Mouse (Mus musculus) midbrain, embryonic 13.5 days (tissue): ENCODE measurements at regions not wholly inside any gene's neighbourhood (a gene's known extent, or its start where the extent isn't known, plus 50 kb on each side); places are given as distances from the start of the nearest gene placed in this dataset.

Experiments used
- ATAC-seq: fragments of 200-750 bp; cut with Nextera tagmentation; 2 replicates; pipeline ENCODE4 v1.8.0; 2017; ENCODE audit warnings: mild to moderate bottlenecking, moderate TSS enrichment, moderate library complexity
- H3K27ac ChIP-seq: fragments of 300-500 bp; sonication (generic); 2 replicates; pipeline ENCODE4 v1.5.1; 2015; ENCODE audit warnings: inconsistent platforms, mild to moderate bottlenecking, moderate library complexity
- H3K27me3 ChIP-seq: fragments of 300-500 bp; sonication (generic); 2 replicates; pipeline ENCODE4 v1.6.1; 2015; ENCODE audit warnings: mild to moderate bottlenecking, inconsistent platforms
- H3K36me3 ChIP-seq: fragments of 300-500 bp; sonication (generic); 2 replicates; pipeline ENCODE4 v1.6.1; 2015; ENCODE audit warnings: mild to moderate bottlenecking, inconsistent platforms
- H3K4me1 ChIP-seq: fragments of 300-500 bp; sonication (generic); replicated peaks from 2 replicates; pipeline ENCODE4 v1.6.1; 2015; ENCODE audit warnings: inconsistent platforms
- H3K4me2 ChIP-seq: fragments of 300-500 bp; sonication (generic); replicated peaks from 2 replicates; pipeline ENCODE4 v1.6.1; 2015; ENCODE audit warnings: moderate library complexity, mild to moderate bottlenecking, inconsistent platforms
- H3K4me3 ChIP-seq: fragments of 300-500 bp; sonication (generic); replicated peaks from 2 replicates; pipeline ENCODE4 v1.5.1; 2015; ENCODE audit warnings: mild to moderate bottlenecking, inconsistent platforms
- H3K9ac ChIP-seq: fragments of 300-500 bp; sonication (generic); replicated peaks from 2 replicates; pipeline ENCODE4 v1.6.1; 2015; ENCODE audit warnings: mild to moderate bottlenecking, inconsistent platforms
- H3K9me3 ChIP-seq: fragments of 300-500 bp; sonication (generic); 2 replicates; pipeline ENCODE4 v1.6.1; 2016; ENCODE audit warnings: mild to moderate bottlenecking, inconsistent platforms
- WGBS: fragments of 180-500 bp; shearing (Covaris S2); methylation state at CpG from one replicate; pipeline ENCODE4 v1.1.7; 2015; 5-methylcytosine and 5-hydroxymethylcytosine counted together

DNA sequence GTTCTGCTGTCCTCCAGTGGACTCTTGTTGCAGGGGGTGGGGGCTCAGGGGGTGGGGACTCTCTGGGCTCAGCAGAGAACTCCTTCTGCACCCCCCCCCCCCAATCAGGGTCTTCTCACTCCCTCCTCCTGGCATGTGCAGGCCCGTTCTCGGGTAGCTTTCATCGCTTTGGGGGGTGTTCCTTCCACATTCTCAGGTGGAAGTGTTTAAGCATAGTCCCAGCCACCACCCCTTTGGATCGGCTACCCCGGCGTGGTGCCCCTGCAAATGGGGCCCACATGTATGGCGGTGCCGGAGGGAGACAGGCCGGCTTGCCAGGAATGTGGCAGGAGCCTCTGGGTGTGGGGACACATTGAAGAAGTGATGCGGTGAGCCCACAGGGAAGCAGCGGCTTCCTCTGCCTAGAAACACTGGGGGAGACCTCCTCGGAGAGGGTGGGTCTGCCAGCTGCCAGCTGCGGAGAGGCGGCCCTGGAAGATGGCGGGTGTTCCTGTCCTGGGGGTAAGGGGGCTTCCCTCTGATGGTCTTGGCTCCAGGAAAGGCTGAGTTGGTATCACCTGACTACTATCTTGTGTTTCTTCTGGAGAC is 92.7 kb downstream of the Asb1 start:
- no peaks in the 10 kb centered on the region for H3K4me1 ChIP-seq
- no peaks in the 10 kb centered on the region for H3K27me3 ChIP-seq
- no peak overlapping the region for H3K9ac ChIP-seq
- ATAC-seq, result no peak
- no peaks in the 10 kb centered on the region for H3K36me3 ChIP-seq
- H3K4me3 ChIP-seq, result no peak overlapping the region
- no peak overlapping the region for H3K4me2 ChIP-seq
- no peak overlapping the region for H3K27ac ChIP-seq
- no peaks in the 10 kb centered on the region for H3K9me3 ChIP-seq
- 93% methylated on average over 15 of the region's 15 CpGs for WGBS

GRCm38 (mm10) chr1:91636571-91636970 is 96.2 kb downstream of the Asb1 start:
- Histone ChIP-seq H3K9me3 (no peaks in the 10 kb centered on the region), H3K4me1 (no peaks in the 10 kb centered on the region), H3K4me3 (no peak overlapping the region), H3K36me3 (no peaks in the 10 kb centered on the region), H3K9ac (no peak overlapping the region), H3K27ac (no peak overlapping the region), H3K27me3 (no peaks in the 10 kb centered on the region), H3K4me2 (no peak overlapping the region)
- WGBS, result 89% methylated on average over 2 of the region's 2 CpGs
- no peak for ATAC-seq

GRCm38 (mm10) chr1:91640551-91640950 is 100.2 kb downstream of the Asb1 start:
- Histone ChIP-seq H3K9me3 (no peaks in the 10 kb centered on the region), H3K36me3 (no peaks in the 10 kb centered on the region), H3K27me3 (no peaks in the 10 kb centered on the region), H3K4me1 (no peaks in the 10 kb centered on the region), H3K9ac (no peak overlapping the region), H3K4me2 (no peak overlapping the region), H3K4me3 (no peak overlapping the region), H3K27ac (no peak overlapping the region)
- 73% methylated on average over 5 of the region's 5 CpGs for WGBS
- no peak for ATAC-seq

- Histone ChIP-seq H3K27me3 (no peaks in the 10 kb centered on the region), H3K9me3 (no peaks in the 10 kb centered on the region), H3K27ac (no peak overlapping the region; the same call in 1 of the 2 replicates), H3K4me2 (no peak overlapping the region), H3K4me3 (no peak overlapping the region), H3K36me3 (no peaks in the 10 kb centered on the region), H3K9ac (no peak overlapping the region), H3K4me1 (no peaks in the 10 kb centered on the region)
- 74% methylated on average over 12 of the region's 15 CpGs for WGBS
- ATAC-seq, result no peak
Observed at GRCm38 (mm10) chr1:91658991-91659441, 118.7 kb downstream of the Asb1 start.

DNA sequence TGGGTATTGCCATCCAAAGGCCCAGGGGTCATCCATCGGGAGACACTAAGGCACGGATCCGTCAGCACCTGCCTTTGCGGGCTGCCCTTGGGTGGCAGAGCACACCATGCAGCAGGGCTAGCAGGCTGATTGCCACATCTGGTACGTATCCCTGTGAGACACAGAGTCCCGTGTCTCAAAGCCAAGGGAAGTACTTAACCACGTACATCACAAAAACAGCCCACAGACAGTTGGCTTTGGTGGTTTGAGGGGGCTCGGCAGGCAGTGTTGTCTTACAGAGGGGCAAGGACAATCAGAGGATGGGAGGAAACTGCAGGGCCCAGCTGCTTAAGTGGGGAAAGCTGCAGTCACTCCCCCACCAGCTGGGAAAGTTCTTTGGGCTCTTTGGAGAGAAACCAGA is 119.1 kb downstream of the Asb1 start:
- no peaks in the 10 kb centered on the region for H3K4me1 ChIP-seq
- H3K27me3 ChIP-seq, result no peaks in the 10 kb centered on the region
- H3K9ac ChIP-seq, result no peak overlapping the region
- H3K9me3 ChIP-seq, result no peaks in the 10 kb centered on the region
- ATAC-seq, result no peak
- H3K4me3 ChIP-seq, result no peak overlapping the region
- H3K27ac ChIP-seq, result no peak overlapping the region
- WGBS, result 84% methylated on average over 8 of the region's 8 CpGs
- no peak overlapping the region for H3K4me2 ChIP-seq
- no peaks in the 10 kb centered on the region for H3K36me3 ChIP-seq

GRCm38 (mm10) chr1:91663289-91663688 is 122.9 kb downstream of the Asb1 start:
- Histone ChIP-seq H3K4me3 (no peak overlapping the region), H3K4me2 (no peak overlapping the region), H3K27ac (no peak overlapping the region), H3K4me1 (no peaks in the 10 kb centered on the region), H3K9me3 (no peaks in the 10 kb centered on the region; the same call in 1 of the 2 replicates), H3K36me3 (no peaks in the 10 kb centered on the region), H3K27me3 (no peaks in the 10 kb centered on the region), H3K9ac (no peak overlapping the region)
- WGBS, result 95% methylated on average over 2 of the region's 2 CpGs
- no peak for ATAC-seq

GRCm38 (mm10) chr1:91664622-91665021 is 124.3 kb downstream of the Asb1 start:
- ATAC-seq, result no peak
- H3K27me3 ChIP-seq, result no peaks in the 10 kb centered on the region
- no peak overlapping the region for H3K4me3 ChIP-seq
- no peak overlapping the region for H3K27ac ChIP-seq
- H3K4me1 ChIP-seq, result no peaks in the 10 kb centered on the region
- H3K4me2 ChIP-seq, result no peak overlapping the region
- H3K9me3 ChIP-seq, result no peaks in the 10 kb centered on the region; the same call in 1 of the 2 replicates
- WGBS, result 42% methylated on average over 3 of the region's 12 CpGs
- no peak overlapping the region for H3K9ac ChIP-seq
- H3K36me3 ChIP-seq, result no peaks in the 10 kb centered on the region

DNA sequence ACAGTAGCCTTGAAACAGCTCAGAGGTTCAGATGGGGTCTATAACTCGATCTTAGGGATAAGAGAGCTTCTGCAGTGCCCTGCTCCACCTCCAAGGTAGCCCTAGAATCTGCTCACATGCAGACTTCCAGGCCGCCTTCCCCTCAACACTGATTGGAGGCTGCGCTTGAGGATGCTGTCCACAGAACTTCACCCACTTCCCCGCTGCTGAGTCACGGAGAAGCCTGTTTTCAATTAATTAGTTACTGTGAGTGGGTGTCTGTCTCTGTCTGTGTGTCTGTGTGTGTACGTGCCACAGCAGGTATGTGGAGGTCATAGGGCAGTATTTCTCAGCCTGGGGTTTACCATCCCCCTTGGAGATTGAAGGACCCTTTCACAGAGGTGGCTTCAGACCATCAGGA is 128.2 kb downstream of the Asb1 start:
- 84% methylated on average over 6 of the region's 6 CpGs for WGBS
- no peak overlapping the region for H3K9ac ChIP-seq
- no peaks in the 10 kb centered on the region for H3K27me3 ChIP-seq
- H3K4me2 ChIP-seq, result no peak overlapping the region
- ATAC-seq, result no peak
- no peaks in the 10 kb centered on the region for H3K36me3 ChIP-seq
- no peaks in the 10 kb centered on the region for H3K4me1 ChIP-seq
- no peak overlapping the region for H3K4me3 ChIP-seq
- H3K27ac ChIP-seq, result no peak overlapping the region
- no peaks in the 10 kb centered on the region; the same call in 1 of the 2 replicates for H3K9me3 ChIP-seq

- ATAC-seq, result no peak
Observed at GRCm38 (mm10) chr1:91670980-91671379, 130.3 kb upstream of the Twist2 start.

GRCm38 (mm10) chr1:91674082-91674655 is 127.1 kb upstream of the Twist2 start:
- 92% methylated on average over 6 of the region's 6 CpGs for WGBS
- Histone ChIP-seq H3K27me3 (no peaks in the 10 kb centered on the region), H3K9ac (no peak overlapping the region), H3K27ac (no peak overlapping the region), H3K4me1 (no peaks in the 10 kb centered on the region), H3K9me3 (0 out of 2 replicates have a peak, but pooled peaks cover 1% of the 10 kb centered on the region), H3K4me3 (no peak overlapping the region), H3K36me3 (no peaks in the 10 kb centered on the region), H3K4me2 (no peak overlapping the region)
- no peak for ATAC-seq

More at GRCm38 (mm10) chr1:91670980-91671379, 130.3 kb upstream of the Twist2 start:
- Histone ChIP-seq H3K9me3 (no peaks in the 10 kb centered on the region; the same call in 1 of the 2 replicates), H3K9ac (no peak overlapping the region), H3K4me1 (no peaks in the 10 kb centered on the region), H3K36me3 (no peaks in the 10 kb centered on the region), H3K4me2 (no peak overlapping the region), H3K27ac (no peak overlapping the region), H3K4me3 (no peak overlapping the region), H3K27me3 (no peaks in the 10 kb centered on the region)
- WGBS, result 74% methylated on average over 13 of the region's 13 CpGs

DNA sequence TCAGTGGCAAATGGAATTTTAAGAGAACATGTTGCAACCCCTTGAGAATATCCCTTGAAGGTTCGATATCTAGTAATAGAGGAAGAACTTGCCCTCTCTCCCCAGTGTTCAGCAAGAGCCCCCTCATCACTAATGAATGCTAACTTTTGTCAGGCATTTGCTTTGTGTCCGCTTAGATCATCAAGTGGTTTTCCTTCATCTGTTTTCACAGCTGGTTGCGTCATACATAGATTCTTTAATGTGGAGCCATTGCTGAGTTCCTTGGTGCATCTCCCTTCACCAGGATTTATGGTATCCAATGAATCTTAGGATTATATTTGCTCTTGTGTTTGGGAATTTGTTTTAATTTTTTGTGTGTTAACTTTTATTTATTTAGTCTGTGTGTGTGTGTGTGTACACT is 124.2 kb upstream of the Twist2 start:
- Histone ChIP-seq H3K27me3 (no peaks in the 10 kb centered on the region), H3K36me3 (no peaks in the 10 kb centered on the region), H3K4me1 (no peaks in the 10 kb centered on the region), H3K9me3 (0 out of 2 replicates have a peak, but pooled peaks cover 4% of the 10 kb centered on the region), H3K9ac (no peak overlapping the region), H3K4me3 (no peak overlapping the region), H3K4me2 (no peak overlapping the region), H3K27ac (no peak overlapping the region)
- ATAC-seq, result no peak
- 74% methylated on average over 3 of the region's 3 CpGs for WGBS

DNA sequence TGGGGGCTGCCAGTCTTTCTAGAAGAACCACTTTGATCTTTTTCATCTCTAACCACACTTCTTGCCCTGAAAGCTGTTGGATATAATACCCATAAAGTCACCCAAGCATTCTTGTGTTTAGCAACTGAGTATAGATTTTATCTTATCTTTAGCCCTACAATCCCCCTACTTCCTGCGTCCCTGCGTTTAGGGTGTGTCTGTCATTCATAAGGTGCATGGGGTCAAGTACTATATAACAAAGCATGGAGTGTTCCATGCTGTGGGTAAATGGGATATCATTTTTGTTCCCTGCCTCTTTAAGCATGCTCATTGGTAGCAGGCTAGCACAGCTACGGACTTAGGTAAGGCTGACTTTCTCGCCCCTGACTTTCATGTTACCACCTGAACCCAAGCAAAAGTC is 122.5 kb upstream of the Twist2 start:
- no peak overlapping the region for H3K27ac ChIP-seq
- no peak overlapping the region for H3K9ac ChIP-seq
- H3K36me3 ChIP-seq, result no peaks in the 10 kb centered on the region
- H3K4me1 ChIP-seq, result no peaks in the 10 kb centered on the region
- no peak for ATAC-seq
- no peaks in the 10 kb centered on the region for H3K27me3 ChIP-seq
- H3K4me3 ChIP-seq, result no peak overlapping the region
- 82% methylated on average over 4 of the region's 4 CpGs for WGBS
- 0 out of 2 replicates have a peak, but pooled peaks cover 4% of the 10 kb centered on the region for H3K9me3 ChIP-seq
- H3K4me2 ChIP-seq, result no peak overlapping the region

- no peaks in the 10 kb centered on the region for H3K36me3 ChIP-seq
- H3K4me1 ChIP-seq, result no peaks in the 10 kb centered on the region
- WGBS, result 75% methylated on average over 9 of the region's 9 CpGs
- no peaks in the 10 kb centered on the region for H3K9me3 ChIP-seq
- no peak overlapping the region for H3K27ac ChIP-seq
- no peak overlapping the region for H3K4me2 ChIP-seq
- no peak for ATAC-seq
- H3K9ac ChIP-seq, result no peak overlapping the region
- no peaks in the 10 kb centered on the region for H3K27me3 ChIP-seq
- no peak overlapping the region for H3K4me3 ChIP-seq
Observed at GRCm38 (mm10) chr1:91685031-91685430, 116.2 kb upstream of the Twist2 start.
